Mouse (Mus musculus): ENCODE results near the gene Parvb. TPM values are rescaled to one million over a fixed set of nuclear protein-coding genes. Genes with fewer than 3 reads are reported as not detected.
"Not testable (repeated sequence)": the region's sequence is repeated elsewhere in the genome, so short reads cannot be mapped to it uniquely, and the experiment has no call there.

The Parvb gene
- polyA plus RNA-seq, 1 experiment from 2014 or later: 0.06 TPM

- no peaks in the 10 kb centered on the region for H3K27me3 ChIP-seq
- no peak for TF ChIP-seq CTCF (IDR thresholded peaks at IDR 0.05)
- ATAC-seq (no peak), DNase-seq (ENCODE audit: low read depth, low spot score) (no peak)
- POLR2A ChIA-PET: no interaction called here
- in situ Hi-C loops (cut with MboI; ENCODE audit: low pct_unique_long_range_greater_than_20kb): no loop called here
- CTCF ChIA-PET: no interaction called here
Measured at GRCm38 (mm10) chr15:84269107-84269633, 37.3 kb downstream of the Parvb start.

DNA sequence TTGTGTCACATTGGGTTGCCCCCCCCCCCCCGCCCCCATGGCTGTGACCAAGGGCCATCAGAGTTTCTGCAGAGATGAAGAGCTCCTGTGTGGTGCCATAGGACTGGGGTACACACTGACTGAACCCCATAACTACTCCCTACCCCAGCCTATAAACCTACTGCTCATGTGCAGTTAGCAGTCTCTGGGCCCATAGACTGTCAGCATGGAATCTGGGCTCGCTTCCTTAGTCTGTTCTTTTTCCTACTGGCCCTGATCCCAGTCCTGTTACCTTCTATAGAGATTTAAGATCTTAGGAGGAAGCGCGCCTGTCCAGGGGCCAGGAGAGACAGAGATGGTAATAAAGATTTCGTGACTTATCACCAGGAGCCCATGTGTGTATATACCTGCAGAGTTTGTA is 38.2 kb downstream of the Parvb start:
- DNase-seq (ENCODE audit: low read depth, low spot score): no peak
- no peak for TF ChIP-seq CTCF (IDR thresholded peaks at IDR 0.05)
- ChIA-PET POLR2A (no interaction called here), CTCF (no interaction called here)
- ATAC-seq: no peak
- no peaks in the 10 kb centered on the region for H3K27me3 ChIP-seq
- in situ Hi-C loops (cut with MboI; ENCODE audit: low pct_unique_long_range_greater_than_20kb): no loop called here

GRCm38 (mm10) chr15:84270463-84270862 is 38.6 kb downstream of the Parvb start:
- CTCF ChIA-PET: no interaction called here
- no peak for ATAC-seq
- no peak for DNase-seq (ENCODE audit: low read depth, low spot score)

DNA sequence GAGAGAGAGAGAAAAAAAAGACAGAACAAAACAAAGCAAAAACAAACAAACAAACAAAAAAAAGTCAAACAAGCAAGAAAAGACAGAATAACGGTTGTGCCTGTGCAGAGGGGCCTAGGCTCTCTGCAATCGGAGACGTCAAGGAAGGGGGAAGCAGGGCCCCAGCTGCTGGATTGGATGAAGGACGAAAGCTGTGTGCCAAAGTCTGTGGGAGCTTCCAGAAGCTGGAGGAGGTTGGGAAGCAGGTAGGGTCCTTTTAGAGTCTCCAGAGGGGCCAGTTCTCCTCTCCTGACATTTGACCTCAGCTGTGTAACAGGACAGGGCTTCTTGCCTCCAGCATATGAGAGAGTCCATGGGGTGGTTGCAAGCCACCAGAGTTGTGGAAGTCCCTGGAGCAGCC is 44.2 kb downstream of the Parvb start:
- no peak for DNase-seq (ENCODE audit: low read depth, low spot score)
- no peak for ATAC-seq
- no peaks in the 10 kb centered on the region for H3K27me3 ChIP-seq
- CTCF ChIA-PET: no interaction called here
- TF ChIP-seq CTCF (IDR thresholded peaks at IDR 0.05): no peak
- POLR2A ChIA-PET: no interaction called here
- in situ Hi-C loops (cut with MboI; ENCODE audit: low pct_unique_long_range_greater_than_20kb): no loop called here

More at GRCm38 (mm10) chr15:84270463-84270862, 38.6 kb downstream of the Parvb start:
- no peaks in the 10 kb centered on the region for H3K27me3 ChIP-seq
- POLR2A ChIA-PET: no interaction called here
- in situ Hi-C loops (cut with MboI; ENCODE audit: low pct_unique_long_range_greater_than_20kb): no loop called here
- no peak for TF ChIP-seq CTCF (IDR thresholded peaks at IDR 0.05)

- POLR2A ChIA-PET: no interaction called here
- DNase-seq (ENCODE audit: low read depth, low spot score): no peak
- no peak for ATAC-seq
- H3K27me3 ChIP-seq: no peaks in the 10 kb centered on the region
- CTCF ChIA-PET: interaction anchor here (1.2 kb wide), 1 partner anchor 65 kb away, joined by 3 read pairs; no protein-coding TSS in a partner anchor
- in situ Hi-C loops (cut with MboI; ENCODE audit: low pct_unique_long_range_greater_than_20kb): no loop called here
- no peak for TF ChIP-seq CTCF (IDR thresholded peaks at IDR 0.05)
Measured at GRCm38 (mm10) chr15:84278091-84278490, 46.2 kb downstream of the Parvb start.

DNA sequence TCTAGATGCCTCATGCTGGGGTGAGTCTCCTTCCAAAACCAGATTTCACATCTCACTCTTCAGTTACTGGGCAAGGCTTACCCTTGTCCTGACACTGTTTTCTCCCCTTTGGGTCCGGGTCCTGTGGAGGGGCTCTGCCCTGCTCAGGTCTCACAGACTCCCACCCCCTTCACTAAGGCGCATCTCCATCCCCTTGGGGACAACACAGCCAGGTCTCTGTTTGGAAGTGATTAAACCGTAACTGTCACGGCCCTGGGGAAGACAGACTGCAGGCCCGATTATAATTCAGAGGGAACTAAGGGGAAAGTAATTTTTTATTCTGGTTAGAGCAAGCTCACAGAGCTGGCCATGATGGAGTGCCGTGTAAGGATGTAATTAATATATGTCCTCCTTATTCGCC is 46.8 kb downstream of the Parvb start:
- ChIA-PET POLR2A (interaction anchor here (0.6 kb wide), 1 partner anchor 90 kb away, joined by 3 read pairs; no protein-coding TSS in a partner anchor), CTCF (interaction anchor here (1.2 kb wide), 1 partner anchor 66 kb away, joined by 3 read pairs; no protein-coding TSS in a partner anchor)
- no peaks in the 10 kb centered on the region for H3K27me3 ChIP-seq
- in situ Hi-C loops (cut with MboI; ENCODE audit: low pct_unique_long_range_greater_than_20kb): no loop called here
- DNase-seq (ENCODE audit: low read depth, low spot score) (no peak), ATAC-seq (no peak)
- no peak for TF ChIP-seq CTCF (IDR thresholded peaks at IDR 0.05)

- DNase-seq (ENCODE audit: low read depth, low spot score) (peak; percentile 59), ATAC-seq (peak; percentile 61)
- ChIA-PET POLR2A (no interaction called here), CTCF (no interaction called here)
- in situ Hi-C loops (cut with MboI; ENCODE audit: low pct_unique_long_range_greater_than_20kb): loop anchor here (5.0 kb wide), 1 partner anchor 332 kb away; no protein-coding TSS in a partner anchor
- no peak for TF ChIP-seq CTCF (IDR thresholded peaks at IDR 0.05)
- H3K27me3 ChIP-seq: peaks cover 6% of the 10 kb centered on the region
Measured at GRCm38 (mm10) chr15:84280309-84280708, 48.5 kb downstream of the Parvb start.

DNA sequence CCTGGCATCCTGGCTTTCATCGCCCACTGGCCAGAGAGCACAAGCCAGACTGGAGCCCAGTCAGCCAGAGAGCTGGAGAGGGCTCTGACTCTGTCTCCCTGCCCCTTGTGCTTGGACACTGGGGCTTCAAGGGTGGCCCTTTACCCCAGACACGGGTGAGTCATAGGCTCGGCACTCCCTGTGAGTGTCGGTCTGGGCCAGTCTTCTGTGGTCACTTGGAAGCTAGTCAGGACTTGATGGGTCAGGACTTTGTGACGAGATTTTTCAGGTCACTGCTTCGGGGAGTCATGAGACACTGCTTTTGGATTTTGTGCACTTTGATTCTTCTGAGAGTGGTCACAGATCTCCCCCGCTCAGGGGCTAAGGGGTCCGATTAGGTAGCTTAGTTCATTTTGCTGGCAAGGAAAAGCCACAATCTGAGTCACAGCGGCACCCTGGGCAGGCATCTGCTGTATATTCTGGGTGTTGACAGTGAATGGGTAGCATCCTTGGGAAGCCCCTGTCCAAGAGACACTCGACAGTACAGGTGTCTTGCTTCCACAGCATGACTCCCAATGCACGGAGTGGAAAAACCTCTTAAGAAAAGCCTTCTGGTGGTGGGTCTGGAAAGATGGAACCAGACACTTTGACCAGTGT is 49.0 kb downstream of the Parvb start:
- ATAC-seq (peak; percentile 86), DNase-seq (ENCODE audit: low read depth, low spot score) (peak; percentile 76)
- no peak for TF ChIP-seq CTCF (IDR thresholded peaks at IDR 0.05)
- in situ Hi-C loops (cut with MboI; ENCODE audit: low pct_unique_long_range_greater_than_20kb): loop anchor here (5.0 kb wide), 1 partner anchor 331 kb away; no protein-coding TSS in a partner anchor
- CTCF ChIA-PET: no interaction called here
- H3K27me3 ChIP-seq: peaks cover 6% of the 10 kb centered on the region
- POLR2A ChIA-PET: no interaction called here

GRCm38 (mm10) chr15:84282206-84283085 is 50.6 kb downstream of the Parvb start:
- in situ Hi-C loops (cut with MboI; ENCODE audit: low pct_unique_long_range_greater_than_20kb): loop anchor here (5.0 kb wide), 1 partner anchor 330 kb away; no protein-coding TSS in a partner anchor
- ATAC-seq: no peak
- peaks cover 11% of the 10 kb centered on the region for H3K27me3 ChIP-seq
- DNase-seq (ENCODE audit: low read depth, low spot score): no peak
- TF ChIP-seq CTCF (IDR thresholded peaks at IDR 0.05): no peak
- POLR2A ChIA-PET: no interaction called here
- CTCF ChIA-PET: no interaction called here

- in situ Hi-C loops (cut with MboI; ENCODE audit: low pct_unique_long_range_greater_than_20kb): loop anchor here (5.0 kb wide), 1 partner anchor 328 kb away; no protein-coding TSS in a partner anchor
- peaks cover 11% of the 10 kb centered on the region for H3K27me3 ChIP-seq
- ATAC-seq (no peak), DNase-seq (ENCODE audit: low read depth, low spot score) (no peak)
- POLR2A ChIA-PET: no interaction called here
- CTCF ChIA-PET: interaction anchor here (1.0 to 1.5 kb wide), 3 partner anchors 70 to 345 kb away, joined by 3 to 5 read pairs (median 3); no protein-coding TSS in a partner anchor
- TF ChIP-seq CTCF (IDR thresholded peaks at IDR 0.05): no peak
Measured at GRCm38 (mm10) chr15:84284059-84284458, 52.2 kb downstream of the Parvb start.

DNA sequence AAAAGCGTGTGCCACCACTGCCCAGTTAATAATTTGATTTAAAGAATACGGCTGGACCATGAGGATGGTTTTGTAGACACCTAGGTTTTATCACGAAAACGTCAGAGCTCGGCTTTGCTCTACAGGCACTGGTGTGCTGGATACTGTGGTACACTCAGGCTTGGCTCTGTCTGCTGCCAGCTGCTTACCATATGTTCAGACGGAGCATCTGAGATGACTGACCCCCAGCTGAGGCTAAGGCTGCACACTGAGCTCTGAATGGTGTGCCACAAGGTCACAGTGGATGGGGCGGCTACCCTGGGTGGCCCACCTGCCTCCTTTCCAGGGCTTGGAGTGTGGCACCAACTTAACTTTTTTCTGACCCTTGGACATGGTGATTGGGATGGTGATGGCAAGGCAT is 53.6 kb downstream of the Parvb start:
- H3K27me3 ChIP-seq: peaks cover 11% of the 10 kb centered on the region
- no peak for DNase-seq (ENCODE audit: low read depth, low spot score)
- no peak for TF ChIP-seq CTCF (IDR thresholded peaks at IDR 0.05)
- in situ Hi-C loops (cut with MboI; ENCODE audit: low pct_unique_long_range_greater_than_20kb): no loop called here
- POLR2A ChIA-PET: no interaction called here
- CTCF ChIA-PET: interaction anchor here (1.5 kb wide), 1 partner anchor 328 kb away, joined by 5 read pairs; no protein-coding TSS in a partner anchor
- ATAC-seq: no peak

DNA sequence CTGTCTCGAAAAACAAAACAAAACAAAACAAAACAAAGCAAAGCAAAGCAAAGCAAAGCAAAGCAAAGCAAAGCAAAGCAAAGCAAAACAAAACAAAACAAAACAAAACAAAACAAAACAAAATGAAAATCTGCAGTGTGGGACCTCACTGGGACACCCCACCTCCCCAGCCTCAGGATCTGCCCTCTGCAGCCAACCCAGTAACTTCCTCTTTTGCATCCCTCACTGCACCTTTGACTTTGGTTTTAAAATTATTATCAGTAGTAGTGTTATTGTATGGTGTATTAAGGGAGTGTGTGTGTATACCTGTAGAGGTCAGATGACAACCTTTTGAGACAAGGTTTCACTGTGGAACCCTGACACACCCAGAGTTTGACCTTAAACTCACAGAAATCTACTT is 57.1 kb downstream of the Parvb start:
- peaks cover 11% of the 10 kb centered on the region for H3K27me3 ChIP-seq
- CTCF ChIA-PET; ATAC-seq; in situ Hi-C loops (cut with MboI; ENCODE audit: low pct_unique_long_range_greater_than_20kb); DNase-seq (ENCODE audit: low read depth, low spot score); POLR2A ChIA-PET: not testable (repeated sequence)

All from Patski (cell line).